Mouse (Mus musculus) WW6 (cell line): ENCODE data around the gene Tenm2.

ENCODE experiments used
- DNase-seq: peaks from one replicate; pipeline ENCODE4 v3.0.0-alpha.2; 2013; ENCODE audit warnings: low read depth, low spot score

The Tenm2 gene

GRCm38 (mm10) chr11:36484466-36485069 is 751.2 kb downstream of the Tenm2 start:
- no peak for DNase-seq

- DNase-seq: no peak
Observed at GRCm38 (mm10) chr11:36482136-36482535, 753.6 kb downstream of the Tenm2 start.

DNA sequence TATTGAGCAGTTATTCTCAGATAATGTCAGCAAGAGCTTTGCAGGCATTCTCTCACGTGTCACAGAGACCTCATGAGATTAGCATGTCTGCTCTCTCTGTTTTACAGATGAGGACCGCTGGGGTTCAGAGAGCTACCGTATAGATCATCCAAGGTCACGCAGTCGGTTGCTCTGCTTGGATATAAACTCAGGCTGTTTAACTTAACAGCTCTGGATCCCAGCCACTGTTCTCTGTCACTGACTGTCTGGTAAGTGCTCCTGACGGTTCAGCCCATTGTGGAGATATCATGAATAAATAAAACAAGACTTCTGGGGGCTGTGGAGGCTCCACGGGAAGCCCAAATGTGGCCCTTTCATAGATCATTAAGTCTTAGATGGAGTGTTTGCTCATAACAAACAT is 754.2 kb downstream of the Tenm2 start:
- DNase-seq: no peak

- no peak for DNase-seq
Observed at GRCm38 (mm10) chr11:36481086-36481485, 754.7 kb downstream of the Tenm2 start.

DNA sequence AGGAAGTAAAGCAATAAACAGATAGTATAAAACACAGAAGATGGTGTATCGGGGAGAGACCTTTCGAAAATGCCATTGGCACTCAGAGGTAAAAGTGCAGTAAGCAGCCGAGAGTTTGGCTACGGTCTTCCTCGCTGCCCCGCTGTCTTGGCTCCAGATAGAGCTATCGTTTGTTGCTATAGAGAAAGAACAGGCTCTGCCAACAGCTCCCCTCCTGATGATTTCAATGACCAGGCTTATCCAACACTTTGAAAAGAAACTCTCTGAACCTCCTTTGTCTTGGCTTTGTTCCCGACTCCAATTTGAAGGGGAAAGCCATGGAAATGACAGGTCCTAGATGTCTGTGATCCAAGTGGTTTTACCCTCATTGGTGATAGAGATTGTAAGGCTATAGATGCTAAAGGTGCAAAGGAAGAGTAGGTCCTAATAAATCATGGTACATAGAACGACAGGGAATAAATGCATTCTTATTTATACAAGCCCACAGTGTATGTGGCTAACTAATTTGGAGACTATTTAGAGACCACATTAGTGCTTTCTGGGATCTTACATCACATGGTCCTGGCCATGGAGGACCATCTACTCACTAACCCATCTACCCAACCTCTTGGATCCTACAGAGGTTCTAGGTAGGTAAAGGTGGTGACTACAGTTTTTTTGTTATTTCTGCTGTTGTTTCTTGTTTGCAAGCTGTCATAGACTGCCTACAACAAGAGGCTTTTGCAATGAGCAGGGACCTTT is 765.8 kb downstream of the Tenm2 start:
- no peak for DNase-seq

GRCm38 (mm10) chr11:36458451-36458850 is 777.3 kb downstream of the Tenm2 start:
- DNase-seq: no peak

DNA sequence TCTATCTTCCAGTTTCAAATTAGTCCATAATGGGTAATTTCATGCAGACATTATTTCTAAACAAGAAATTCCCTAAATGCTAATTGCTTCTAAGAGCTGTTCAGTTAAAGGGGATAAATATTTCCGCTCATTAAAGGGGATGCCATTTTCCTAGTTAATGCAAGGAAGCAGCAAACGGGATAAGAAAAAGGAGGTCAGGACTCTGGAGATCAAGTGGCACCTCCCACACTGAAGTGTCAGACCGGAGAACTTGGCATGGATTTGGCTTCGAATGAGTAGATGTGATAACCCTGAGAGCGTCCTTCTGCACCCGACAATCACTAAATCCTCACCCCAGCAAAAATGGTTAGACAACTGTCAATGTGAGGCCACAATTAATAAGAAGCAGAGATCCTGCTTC is 781.7 kb downstream of the Tenm2 start:
- DNase-seq: no peak

DNA sequence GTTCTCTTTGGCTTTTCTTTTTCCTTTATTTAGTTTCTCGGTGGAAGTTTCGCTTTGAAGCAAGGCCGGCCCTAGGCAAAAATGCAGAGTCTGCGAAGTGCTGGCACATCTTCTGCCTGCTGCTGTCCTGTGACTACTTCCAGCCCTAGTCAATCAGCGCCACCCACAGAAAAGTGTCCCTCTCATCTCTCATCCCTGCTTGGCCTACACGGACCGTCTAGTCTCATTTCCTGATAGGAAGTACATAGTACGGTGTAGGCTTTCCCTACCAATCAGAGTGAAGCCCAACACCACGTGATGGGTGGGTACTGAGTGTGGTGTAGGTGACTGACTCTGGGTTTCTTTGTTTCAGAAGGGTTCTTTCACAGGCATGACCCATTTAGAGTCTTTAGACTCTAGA is 783.3 kb downstream of the Tenm2 start:
- no peak for DNase-seq

GRCm38 (mm10) chr11:36446351-36446750 is 789.4 kb downstream of the Tenm2 start:
- DNase-seq: no peak

DNA sequence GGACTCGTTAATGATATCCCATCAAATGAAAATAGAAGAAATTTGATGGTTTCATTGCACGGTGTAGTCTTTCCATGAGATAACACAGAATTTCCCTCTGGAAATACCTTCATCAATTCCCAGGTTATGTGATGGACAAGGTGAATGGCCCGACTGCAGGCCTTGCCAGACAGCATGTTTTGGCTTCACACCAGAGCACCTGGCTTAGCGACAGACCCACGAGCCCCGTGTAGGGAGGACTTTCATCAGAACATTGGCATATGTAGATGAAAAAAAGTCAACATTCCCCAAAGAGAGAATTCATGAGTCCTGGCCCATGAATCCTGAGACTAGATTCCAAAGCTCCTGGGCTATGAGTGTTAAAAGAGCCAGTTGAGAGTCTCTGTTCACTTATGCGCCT is 791.9 kb downstream of the Tenm2 start:
- DNase-seq: no peak

- no peak for DNase-seq
Observed at GRCm38 (mm10) chr11:36441801-36442200, 794.0 kb downstream of the Tenm2 start.

GRCm38 (mm10) chr11:36436251-36436650 is 799.5 kb downstream of the Tenm2 start:
- DNase-seq: no peak

DNA sequence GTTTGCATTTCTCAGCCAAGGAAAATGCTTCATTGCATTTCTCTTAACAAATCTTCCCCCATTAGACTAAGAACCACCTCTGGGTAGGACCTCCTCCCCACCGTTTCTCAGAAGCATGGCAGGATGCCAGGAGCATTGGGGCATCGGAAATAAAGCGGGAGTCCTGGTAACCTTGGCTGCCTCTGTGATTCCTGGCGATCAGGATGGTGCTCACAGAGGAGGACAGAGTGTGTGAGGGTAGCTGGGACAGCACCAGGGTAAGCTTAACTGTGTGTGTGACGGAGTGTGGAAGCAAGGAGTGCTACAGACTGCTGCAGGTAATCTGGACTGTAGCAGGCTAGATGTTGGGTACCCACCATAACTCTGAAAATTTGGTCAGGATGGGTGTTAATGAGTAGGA is 806.8 kb downstream of the Tenm2 start:
- no peak for DNase-seq

- DNase-seq: no peak
Observed at GRCm38 (mm10) chr11:36424959-36425358, 810.8 kb downstream of the Tenm2 start.

DNA sequence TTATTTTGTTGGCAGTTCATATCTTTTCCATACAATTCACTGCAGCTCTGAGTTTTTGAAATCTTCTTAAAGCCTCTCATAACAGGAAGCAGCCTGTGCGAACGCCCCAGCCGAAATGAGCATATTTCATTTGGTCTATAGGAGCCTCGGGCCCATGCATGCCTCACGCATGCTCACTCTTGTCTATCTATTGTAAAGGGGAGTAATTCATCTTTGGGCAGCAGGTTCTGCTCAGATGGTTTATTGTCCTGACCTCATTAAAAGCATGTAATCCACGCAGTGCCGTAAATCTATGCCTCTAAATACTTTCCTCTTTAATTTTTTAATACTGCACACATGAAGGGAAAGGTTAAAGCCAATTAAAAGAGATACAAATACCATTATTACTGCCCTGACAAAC is 815.7 kb downstream of the Tenm2 start:
- no peak for DNase-seq

GRCm38 (mm10) chr11:36415244-36415643 is 820.5 kb downstream of the Tenm2 start:
- no peak for DNase-seq

GRCm38 (mm10) chr11:36410881-36411280 is 824.9 kb downstream of the Tenm2 start:
- no peak for DNase-seq

GRCm38 (mm10) chr11:36395803-36396710 is 839.7 kb downstream of the Tenm2 start:
- no peak for DNase-seq

DNA sequence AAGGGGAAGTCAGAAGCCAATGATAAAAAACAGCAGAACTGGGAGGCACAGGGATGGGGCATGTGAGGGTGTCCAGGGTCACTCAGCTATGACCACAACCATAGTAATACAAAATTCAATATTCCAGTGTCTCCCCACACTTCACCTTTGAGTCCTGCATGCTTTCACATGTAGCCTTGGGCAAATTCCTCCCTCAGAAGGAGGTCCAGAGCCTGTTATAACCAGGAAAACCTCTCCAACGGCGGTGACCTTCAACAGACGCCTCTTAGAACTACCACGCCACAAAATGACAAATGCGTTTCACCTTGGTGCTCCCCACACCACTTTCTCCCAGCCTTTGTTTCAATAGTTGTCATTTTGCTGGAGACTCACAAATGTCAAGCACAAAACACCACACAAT is 851.1 kb downstream of the Tenm2 start:
- DNase-seq: no peak

DNA sequence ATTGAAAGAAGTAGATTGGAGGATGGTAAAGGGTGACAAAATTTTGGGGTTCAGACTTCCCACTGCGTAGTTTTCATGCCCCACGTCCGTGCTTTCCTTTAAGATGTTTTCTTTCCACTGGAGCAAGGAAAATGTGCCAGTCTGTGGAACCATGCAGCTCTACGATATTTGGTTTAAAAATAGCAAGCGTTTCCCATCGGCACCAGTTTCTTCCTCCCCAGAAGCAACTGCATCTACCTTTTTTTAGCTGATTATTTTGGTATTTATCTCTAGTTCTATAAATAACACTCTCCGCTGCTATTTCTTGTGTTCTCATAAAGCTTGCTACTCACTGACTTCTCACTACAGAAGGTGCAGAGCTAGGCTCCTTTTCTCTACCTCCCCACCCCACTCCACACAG is 864.0 kb downstream of the Tenm2 start:
- no peak for DNase-seq

DNA sequence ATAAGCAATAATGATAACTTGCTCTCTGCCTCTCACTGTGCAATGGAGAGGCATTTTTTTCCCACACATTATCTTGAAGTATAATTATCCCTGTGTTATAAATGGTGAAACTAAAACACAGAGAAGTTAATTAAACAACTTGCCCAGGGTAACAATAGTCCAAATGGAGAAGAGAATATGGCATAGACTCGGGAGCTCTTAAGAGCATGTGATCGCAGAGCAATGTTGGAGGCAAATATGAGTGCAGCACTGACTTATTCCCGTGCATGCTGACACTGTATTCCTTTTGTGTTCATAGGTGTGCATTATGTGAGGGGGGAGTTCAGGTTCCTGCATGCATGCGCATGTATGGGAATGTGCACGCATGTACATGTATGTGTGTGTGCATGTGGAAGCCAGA is 870.7 kb downstream of the Tenm2 start:
- no peak for DNase-seq

GRCm38 (mm10) chr11:36364441-36364840 is 871.3 kb downstream of the Tenm2 start:
- no peak for DNase-seq

DNA sequence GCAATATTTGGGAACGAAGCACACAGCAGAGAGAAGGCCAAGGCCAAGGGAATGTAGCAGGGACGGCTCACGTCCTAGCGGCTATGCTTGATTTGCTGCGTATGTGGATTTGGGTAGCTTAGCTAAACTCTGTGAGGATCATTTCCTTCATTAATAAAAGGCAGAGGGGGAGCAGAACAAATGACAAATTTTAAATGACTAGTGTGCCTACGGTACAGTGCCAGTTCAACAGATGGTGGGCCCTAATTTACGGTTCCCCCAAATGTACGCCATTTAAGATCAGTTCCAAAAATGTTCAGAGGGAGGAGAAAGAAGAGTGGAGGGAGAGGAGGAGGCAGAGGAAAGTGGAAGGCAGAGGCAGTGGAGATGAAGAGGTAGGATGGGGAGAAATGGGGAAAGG is 873.2 kb downstream of the Tenm2 start:
- DNase-seq: no peak
